Mouse (Mus musculus) cerebellum, postnatal 25 days (tissue): Measurements from ENCODE around the gene C9orf72.

Experiments
- DNase-seq, 2 experiments: peaks; one replicate each; pipeline ENCODE4 v3.0.0; 2021; ENCODE audit warnings: mixed read lengths in 2 of 2

The C9orf72 gene

GRCm38 (mm10) chr4:35175566-35175965 is 50.4 kb downstream of the C9orf72 start:
- no peak for DNase-seq

- DNase-seq, result no peak
These were observed 52.4 kb downstream of the C9orf72 start for GRCm38 (mm10) chr4:35173551-35173950.

- no peak for DNase-seq
These were observed 53.5 kb downstream of the C9orf72 start for GRCm38 (mm10) chr4:35172471-35172870.

- no peak for DNase-seq
These were observed 56.3 kb downstream of the C9orf72 start for GRCm38 (mm10) chr4:35169571-35170125.

GRCm38 (mm10) chr4:35167855-35168254 is 58.1 kb downstream of the C9orf72 start:
- DNase-seq, result no peak

GRCm38 (mm10) chr4:35165947-35166346 is 60.0 kb downstream of the C9orf72 start:
- no peak for DNase-seq

GRCm38 (mm10) chr4:35165275-35165674 is 60.7 kb downstream of the C9orf72 start:
- no peak for DNase-seq

GRCm38 (mm10) chr4:35157815-35158214 is 68.2 kb downstream of the C9orf72 start:
- DNase-seq, result no peak

GRCm38 (mm10) chr4:35156751-35157611 is 69.0 kb downstream of the C9orf72 start, which contains the start of gene Mob3b:
Mob3b (minus strand) TSS chr4:35157484.
- DNase-seq, result peak; percentile 80 to 88

GRCm38 (mm10) chr4:35156149-35156611 is 69.8 kb downstream of the C9orf72 start:
- DNase-seq, result peak; percentile 19 to 41

- DNase-seq, result peak in 1 of 2 experiments; percentile 36
These were observed 70.6 kb downstream of the C9orf72 start for GRCm38 (mm10) chr4:35155132-35155922.

- no peak for DNase-seq
These were observed 71.9 kb downstream of the C9orf72 start for GRCm38 (mm10) chr4:35154051-35154450.

GRCm38 (mm10) chr4:35151756-35152155 is 74.2 kb downstream of the C9orf72 start, which contains the start of gene Ifnk:
Ifnk (plus strand) TSS chr4:35152056.
- DNase-seq, result no peak

GRCm38 (mm10) chr4:35150706-35151105 is 75.3 kb downstream of the C9orf72 start:
- DNase-seq, result no peak

GRCm38 (mm10) chr4:35148326-35148725 is 77.6 kb downstream of the C9orf72 start:
- DNase-seq, result no peak

- no peak for DNase-seq
These were observed 79.4 kb downstream of the C9orf72 start for GRCm38 (mm10) chr4:35146597-35146996.

- DNase-seq, result no peak
These were observed 80.2 kb downstream of the C9orf72 start for GRCm38 (mm10) chr4:35145726-35146125.

GRCm38 (mm10) chr4:35143472-35144102 is 82.4 kb downstream of the C9orf72 start:
- DNase-seq, result no peak
